Mouse (Mus musculus) spleen, adult 2 months (tissue): ENCODE results near the gene Prss54.

Experiments used
- CTCF ChIP-seq: fragments of 200-500 bp; IDR thresholded peaks from 2 replicates; pipeline ENCODE4 v1.5.1; 2011; ENCODE audit warnings: mild to moderate bottlenecking, inconsistent platforms; ENCODE audit not compliant: insufficient read depth, insufficient read length, insufficient replicate concordance; ENCODE audit errors: extremely low read depth
- POLR2A ChIP-seq: fragments of 200-500 bp; IDR thresholded peaks from 2 replicates; pipeline ENCODE4 v1.6.1; 2011; ENCODE audit warnings: low read depth, low read length, inconsistent platforms

GRCm38 (mm10) chr8:95620046-95620445 lies 43.9 kb upstream of the Prss54 start:
- TF ChIP-seq CTCF: no peak
- no peak for TF ChIP-seq POLR2A
